Mouse (Mus musculus) lung, embryonic 14.5 days (tissue): ENCODE results near the gene Cmip. TPM values are rescaled to one million over a fixed set of nuclear protein-coding genes. Genes with fewer than 3 reads are reported as not detected.
A peak's percentile ranks its signal among the peaks of the same experiment; 100 is the strongest.

Source experiments
- ATAC-seq: fragments of 200-750 bp; cut with Nextera tagmentation; 2 replicates; pipeline ENCODE4 v1.8.0; 2017; ENCODE audit warnings: mild to moderate bottlenecking, moderate TSS enrichment, moderate library complexity; ENCODE audit not compliant: insufficient read depth
- DNase-seq: peaks from one replicate; pipeline ENCODE4 v3.0.0-alpha.2; 2015
- H3K27ac ChIP-seq: fragments of 300-500 bp; sonication (generic); 2 replicates; pipeline ENCODE4 v1.5.1; 2014; ENCODE audit warnings: low read depth, mild to moderate bottlenecking, moderate library complexity
- H3K27me3 ChIP-seq: fragments of 300-500 bp; sonication (generic); 2 replicates; pipeline ENCODE4 v1.6.1; 2014; ENCODE audit warnings: low read length, control low read depth; ENCODE audit not compliant: insufficient read depth
- H3K36me3 ChIP-seq: fragments of 300-500 bp; sonication (generic); 2 replicates; pipeline ENCODE4 v1.6.1; 2014; ENCODE audit warnings: control low read depth; ENCODE audit not compliant: insufficient read depth
- H3K4me1 ChIP-seq: fragments of 300-500 bp; sonication (generic); 2 replicates; pipeline ENCODE4 v1.6.1; 2014; ENCODE audit warnings: antibody characterized with exemption, control low read depth; ENCODE audit not compliant: insufficient read depth
- H3K4me2 ChIP-seq: fragments of 300-500 bp; sonication (generic); 2 replicates; pipeline ENCODE4 v1.6.1; 2014; ENCODE audit warnings: mild to moderate bottlenecking
- H3K4me3 ChIP-seq: fragments of 300-500 bp; sonication (generic); 2 replicates; pipeline ENCODE4 v1.5.1; 2014; ENCODE audit warnings: low read depth, low read length
- H3K9ac ChIP-seq: fragments of 300-500 bp; sonication (generic); 2 replicates; pipeline ENCODE4 v1.6.1; 2014
- H3K9me3 ChIP-seq: fragments of 300-500 bp; sonication (generic); 2 replicates; pipeline ENCODE4 v1.6.1; 2016; ENCODE audit warnings: low read depth, low read length, control low read depth
- CTCF ChIP-seq: IDR thresholded peaks from 2 replicates; pipeline ENCODE4 v1.5.1; 2016; ENCODE audit warnings: antibody characterized with exemption, low read depth
- WGBS: fragments of 180-500 bp; shearing (Covaris S2); extraction: QIAGEN DNeasy Blood & Tissue Kit; methylation state at CpG from one replicate; pipeline ENCODE4 v1.1.7; 2014; 5-methylcytosine and 5-hydroxymethylcytosine counted together
- polyA plus RNA-seq: library from polyadenylated mRNA; unstranded; fragments of >200 nt; fragmentation: Nextera tagmentation; extraction: Ambion mirVana; gene quantifications from 2 replicates; pipeline ENCODE4 v1.2.1, GENCODE M21; 2014

Cmip gene
- polyA plus RNA-seq, 1 experiment from 2014 or later, result 26.5 TPM

- H3K9ac ChIP-seq, result no peak overlapping the region
- ATAC-seq, result 0 out of 2 replicates have a peak, but pooled peaks have one; percentile 53
- WGBS, result 53% methylated on average over 4 of the region's 5 CpGs
Measured at GRCm38 (mm10) chr8:117458440-117458839, 201.6 kb downstream of the Cmip start.

GRCm38 (mm10) chr8:117462701-117463284 is 205.9 kb downstream of the Cmip start:
- Histone ChIP-seq H3K4me3 (no peak overlapping the region), H3K36me3 (peaks cover 6% of the 10 kb centered on the region; the same call in 1 of the 2 replicates), H3K9ac (no peak overlapping the region), H3K9me3 (no peaks in the 10 kb centered on the region), H3K27ac (no peak overlapping the region), H3K27me3 (no peaks in the 10 kb centered on the region), H3K4me2 (no peak overlapping the region), H3K4me1 (no peaks in the 10 kb centered on the region)
- TF ChIP-seq CTCF, result no peak
- no peak for ATAC-seq
- DNase-seq, result peak; percentile 10
- 60% methylated on average over 11 of the region's 11 CpGs for WGBS

More at GRCm38 (mm10) chr8:117458440-117458839, 201.6 kb downstream of the Cmip start:
- Histone ChIP-seq H3K27me3 (no peaks in the 10 kb centered on the region), H3K4me2 (no peak overlapping the region), H3K9me3 (no peaks in the 10 kb centered on the region), H3K36me3 (peaks cover 44% of the 10 kb centered on the region), H3K4me3 (no peak overlapping the region), H3K27ac (no peak overlapping the region), H3K4me1 (no peaks in the 10 kb centered on the region)
- no peak for TF ChIP-seq CTCF
- peak; percentile 37 for DNase-seq

GRCm38 (mm10) chr8:117464525-117464924 is 207.7 kb downstream of the Cmip start:
- 90% methylated on average over 6 of the region's 6 CpGs for WGBS
- H3K27me3 ChIP-seq, result no peaks in the 10 kb centered on the region
- no peak overlapping the region for H3K4me2 ChIP-seq
- peak; percentile 58 for TF ChIP-seq CTCF
- no peaks in the 10 kb centered on the region for H3K9me3 ChIP-seq
- H3K9ac ChIP-seq, result no peak overlapping the region
- H3K4me3 ChIP-seq, result no peak overlapping the region
- ATAC-seq, result no peak
- DNase-seq, result no peak
- no peaks in the 10 kb centered on the region for H3K4me1 ChIP-seq
- no peak overlapping the region for H3K27ac ChIP-seq
- H3K36me3 ChIP-seq, result 0 out of 2 replicates have a peak, but pooled peaks cover 4% of the 10 kb centered on the region

- Histone ChIP-seq H3K4me3 (no peak overlapping the region), H3K4me1 (no peaks in the 10 kb centered on the region), H3K9me3 (no peaks in the 10 kb centered on the region), H3K4me2 (no peak overlapping the region), H3K27me3 (no peaks in the 10 kb centered on the region), H3K27ac (no peak overlapping the region), H3K36me3 (0 out of 2 replicates have a peak, but pooled peaks cover 4% of the 10 kb centered on the region), H3K9ac (no peak overlapping the region)
- WGBS, result 28% methylated on average over 5 of the region's 5 CpGs
- TF ChIP-seq CTCF, result peak; percentile 84
- ATAC-seq (peak; percentile 62; the same call in 1 of the 2 replicates), DNase-seq (peak; percentile 94)
Measured at GRCm38 (mm10) chr8:117465250-117465649, 208.4 kb downstream of the Cmip start.

GRCm38 (mm10) chr8:117467466-117467865 is 210.6 kb downstream of the Cmip start:
- ATAC-seq, result no peak
- Histone ChIP-seq H3K4me2 (no peak overlapping the region), H3K4me3 (no peak overlapping the region), H3K4me1 (0 out of 2 replicates have a peak, but pooled peaks cover 2% of the 10 kb centered on the region), H3K27me3 (no peaks in the 10 kb centered on the region), H3K36me3 (no peaks in the 10 kb centered on the region), H3K9ac (no peak overlapping the region), H3K27ac (no peak overlapping the region), H3K9me3 (no peaks in the 10 kb centered on the region)
- TF ChIP-seq CTCF, result no peak
- 80% methylated on average over 10 of the region's 10 CpGs for WGBS
- DNase-seq, result no peak

GRCm38 (mm10) chr8:117469431-117470341 is 212.8 kb downstream of the Cmip start:
- H3K27ac ChIP-seq, result peak overlapping the region; percentile 52; the same call in 1 of the 2 replicates
- peak overlapping the region; percentile 54 for H3K4me2 ChIP-seq
- H3K4me1 ChIP-seq, result 0 out of 2 replicates have a peak, but pooled peaks cover 2% of the 10 kb centered on the region
- ATAC-seq, result peak; percentile 21; the same call in 1 of the 2 replicates
- no peak overlapping the region for H3K9ac ChIP-seq
- no peak for DNase-seq
- H3K4me3 ChIP-seq, result no peak overlapping the region
- WGBS, result 27% methylated on average over 16 of the region's 16 CpGs
- no peak for TF ChIP-seq CTCF
- no peaks in the 10 kb centered on the region for H3K36me3 ChIP-seq
- H3K27me3 ChIP-seq, result no peaks in the 10 kb centered on the region
- no peaks in the 10 kb centered on the region for H3K9me3 ChIP-seq
